Mouse (Mus musculus) mature B cell (primary cell): ENCODE results near the gene Fnbp1.

Source experiments
- in situ Hi-C: fragments of 300-500 bp; cut with MboI; formaldehyde crosslinking; loops from 2 replicates; pipeline ENCODE4 v1.14.3; 2019

The Fnbp1 gene

GRCm38 (mm10) chr2:31067696-31068245, 74.0 kb downstream of the Fnbp1 start:
- in situ Hi-C loops, result no loop called here

DNA sequence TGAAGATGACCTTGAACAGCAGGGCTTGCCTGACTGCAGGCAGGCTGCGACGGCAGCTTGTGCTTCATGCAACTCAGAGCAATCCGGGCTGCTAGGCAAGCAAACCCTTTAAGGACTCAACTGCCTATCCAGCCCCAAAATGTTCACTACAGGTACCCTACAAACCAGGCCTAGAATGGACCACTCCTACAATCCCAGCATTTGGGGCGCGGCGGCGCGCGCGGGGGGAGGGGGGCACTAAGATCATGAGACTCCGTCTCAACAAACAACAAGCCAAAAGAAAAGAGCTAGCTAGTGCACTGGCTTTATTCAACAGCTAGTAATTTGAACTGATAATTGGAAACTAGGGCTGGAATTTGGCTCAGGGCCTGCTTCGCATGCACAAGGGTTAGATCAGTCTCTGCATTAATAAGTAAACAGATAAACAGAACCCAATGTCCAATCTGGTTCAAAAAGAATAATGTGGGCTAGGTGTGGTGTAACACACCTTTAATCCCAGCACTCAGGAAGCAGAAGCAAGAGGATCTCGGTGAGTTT, 74.7 kb downstream of the Fnbp1 start:
- in situ Hi-C loops, result no loop called here

- in situ Hi-C loops, result no loop called here
Measured at GRCm38 (mm10) chr2:31066019-31066789, 75.6 kb downstream of the Fnbp1 start.

DNA sequence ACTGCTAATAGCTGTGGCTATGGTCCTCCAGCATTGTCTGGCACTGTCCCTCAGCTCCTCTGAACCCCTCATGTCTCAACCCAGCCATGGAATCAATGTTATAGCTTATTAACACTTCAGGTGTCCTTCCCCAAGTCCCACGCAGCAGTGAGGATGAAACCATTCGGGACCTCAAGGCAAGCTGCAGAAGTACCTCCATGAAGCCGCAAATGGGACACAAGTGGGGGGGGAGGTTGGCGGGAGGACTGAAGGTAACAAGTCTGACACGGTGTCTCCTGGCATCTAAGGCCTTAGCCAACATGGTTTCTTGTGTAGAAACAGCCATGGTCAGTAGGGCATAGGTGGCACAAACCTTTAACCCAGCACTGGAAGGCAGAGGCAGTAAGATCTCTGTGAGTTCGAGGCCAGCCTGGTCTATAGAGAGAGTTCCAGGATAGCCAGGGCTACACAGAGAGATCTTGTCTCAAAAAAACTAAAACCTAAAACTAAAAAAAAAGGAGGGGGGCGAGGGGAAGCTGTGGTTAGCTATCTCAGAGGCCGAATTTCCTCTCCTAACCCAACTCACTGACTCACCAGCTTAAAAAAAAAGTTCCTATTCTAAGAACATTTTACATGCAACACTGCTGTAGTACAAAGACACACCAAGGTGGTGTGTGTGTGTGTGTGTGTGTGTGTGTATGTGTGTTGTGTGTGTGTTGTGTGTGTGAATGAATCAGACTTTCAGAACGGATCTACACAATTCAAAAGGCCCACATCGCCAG, 79.8 kb downstream of the Fnbp1 start:
- in situ Hi-C loops, result no loop called here

- in situ Hi-C loops, result no loop called here
Measured at GRCm38 (mm10) chr2:31060787-31061730, 80.7 kb downstream of the Fnbp1 start.

DNA sequence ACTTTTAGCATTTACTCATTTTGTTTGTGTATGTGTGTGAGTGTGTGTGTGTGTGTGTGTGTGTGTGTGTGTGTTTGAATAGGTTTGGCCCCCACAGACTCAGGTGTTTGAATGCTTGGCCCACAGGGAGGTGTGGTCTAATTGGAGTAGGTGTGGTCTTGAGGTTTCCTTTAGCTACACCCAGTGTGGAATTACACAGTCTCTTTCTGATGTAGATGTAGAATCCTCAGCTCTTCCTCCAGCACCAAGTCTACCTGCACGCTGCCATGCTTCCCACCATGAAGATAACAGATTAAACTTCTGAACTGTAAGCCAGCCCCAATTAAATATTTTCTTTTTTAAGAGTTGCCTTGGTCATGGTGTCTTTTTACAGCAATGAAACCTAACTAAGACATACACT, 81.5 kb downstream of the Fnbp1 start:
- in situ Hi-C loops, result no loop called here

DNA sequence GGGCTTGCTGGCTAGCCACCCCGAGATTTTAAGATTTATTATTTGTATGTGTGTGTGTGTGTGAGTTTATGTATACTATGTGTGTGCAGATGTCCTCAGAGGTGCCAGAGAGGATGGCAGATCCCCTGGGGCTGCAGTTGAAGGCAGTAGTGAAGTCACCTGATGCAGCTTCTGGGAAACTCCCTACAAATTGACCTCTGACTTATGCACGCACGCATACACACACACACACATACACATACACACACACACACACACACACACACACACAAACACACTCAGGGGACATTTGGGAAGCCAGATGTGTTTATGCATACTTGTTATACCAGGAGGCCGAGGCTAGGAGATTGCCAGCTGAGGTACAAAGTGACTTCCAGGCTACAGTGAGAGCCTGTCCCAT, 83.4 kb downstream of the Fnbp1 start:
- in situ Hi-C loops, result no loop called here

DNA sequence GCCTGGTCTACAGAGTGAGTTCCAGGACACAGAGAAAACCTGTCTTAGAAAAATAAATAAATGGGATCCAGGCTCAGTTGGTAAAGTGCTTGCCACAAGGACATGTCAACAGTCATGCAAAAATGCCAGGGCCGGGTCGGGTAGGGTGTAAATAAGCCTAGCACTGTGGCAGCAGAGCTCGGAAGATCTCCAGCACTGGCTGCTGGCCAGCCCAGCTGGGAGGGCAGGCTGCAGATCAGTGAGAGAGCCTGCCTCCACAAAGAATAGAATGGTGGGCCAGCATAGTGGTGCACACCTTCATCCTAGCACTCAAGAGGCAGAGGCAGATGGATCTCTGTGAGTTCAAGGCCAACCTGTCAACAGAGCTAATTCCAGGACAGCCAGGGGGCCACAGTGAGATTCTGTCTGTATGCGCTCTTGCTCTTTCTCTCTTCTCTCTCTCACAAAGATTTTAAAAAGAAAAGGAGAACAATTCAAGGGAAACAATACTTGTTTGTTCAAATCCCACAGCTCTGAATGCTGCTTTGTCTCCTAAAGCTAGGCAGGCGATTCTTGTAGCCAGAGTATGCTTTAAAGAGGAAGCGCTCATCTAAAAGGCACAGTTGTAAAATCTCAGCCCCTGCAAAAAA, 84.1 kb downstream of the Fnbp1 start:
- in situ Hi-C loops, result no loop called here

GRCm38 (mm10) chr2:31056070-31056469, 85.7 kb downstream of the Fnbp1 start:
- in situ Hi-C loops, result no loop called here

DNA sequence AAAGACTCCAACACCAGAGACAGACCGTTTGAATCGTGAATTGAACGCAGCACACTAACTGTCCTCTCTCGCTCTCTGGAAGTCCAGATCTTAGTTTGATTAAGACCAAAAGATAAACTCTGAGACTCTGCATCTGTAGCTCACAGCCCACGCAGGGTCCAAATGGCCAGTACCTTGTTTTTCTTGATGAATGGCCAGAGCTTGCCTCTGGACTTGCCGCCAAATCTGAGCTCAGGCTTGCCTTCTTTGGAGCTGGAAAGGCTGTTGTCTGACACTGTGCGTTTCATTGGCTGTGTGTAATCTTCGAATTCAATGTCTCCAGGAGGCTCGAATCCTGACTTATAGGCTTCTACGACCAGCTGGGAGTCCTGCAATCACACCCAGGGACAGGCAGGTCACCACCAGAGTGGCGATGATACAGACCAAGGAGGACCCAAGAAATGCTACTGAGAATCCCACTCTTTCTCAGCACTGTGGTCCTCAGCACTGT, 87.9 kb downstream of the Fnbp1 start:
- in situ Hi-C loops, result no loop called here

DNA sequence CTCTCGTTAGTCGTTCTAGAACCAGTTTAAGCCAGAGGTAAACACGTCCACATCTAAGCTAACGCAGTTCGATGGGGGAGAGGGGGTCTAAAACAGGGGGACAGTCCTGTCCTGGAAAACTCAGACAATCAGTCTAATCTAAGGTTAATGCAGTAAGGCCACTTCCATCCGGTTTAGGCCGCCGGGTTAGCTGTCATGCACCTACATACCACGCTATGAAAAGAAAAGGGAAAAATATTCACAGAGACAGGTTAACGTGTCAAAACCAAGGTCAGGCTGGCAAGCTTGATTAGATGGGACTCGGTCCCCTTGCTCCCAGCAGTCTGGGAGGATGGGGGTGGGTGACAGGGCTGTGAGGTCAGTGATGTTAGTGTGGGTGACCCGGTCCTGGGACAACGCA, 88.4 kb downstream of the Fnbp1 start:
- in situ Hi-C loops, result no loop called here

DNA sequence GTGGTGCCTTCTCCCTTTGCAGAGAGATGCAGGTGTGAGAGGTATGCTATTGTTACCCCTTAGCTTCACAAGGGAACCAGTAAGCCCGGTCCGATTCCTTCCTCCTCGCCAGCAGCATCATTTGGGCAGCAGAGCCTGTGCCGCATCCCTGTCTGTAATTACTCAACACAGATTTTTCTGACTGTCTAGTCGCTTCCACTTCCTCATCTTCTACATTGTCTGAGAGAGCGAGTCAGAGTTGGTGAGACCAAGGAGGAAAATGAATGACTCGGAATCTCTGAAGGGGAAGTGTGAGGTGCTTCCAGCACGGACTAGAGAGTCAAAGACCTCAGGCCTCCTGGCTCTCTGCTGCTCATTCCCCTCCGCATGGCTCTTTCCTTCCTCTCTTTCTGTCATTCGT, 89.4 kb downstream of the Fnbp1 start:
- in situ Hi-C loops, result no loop called here

DNA sequence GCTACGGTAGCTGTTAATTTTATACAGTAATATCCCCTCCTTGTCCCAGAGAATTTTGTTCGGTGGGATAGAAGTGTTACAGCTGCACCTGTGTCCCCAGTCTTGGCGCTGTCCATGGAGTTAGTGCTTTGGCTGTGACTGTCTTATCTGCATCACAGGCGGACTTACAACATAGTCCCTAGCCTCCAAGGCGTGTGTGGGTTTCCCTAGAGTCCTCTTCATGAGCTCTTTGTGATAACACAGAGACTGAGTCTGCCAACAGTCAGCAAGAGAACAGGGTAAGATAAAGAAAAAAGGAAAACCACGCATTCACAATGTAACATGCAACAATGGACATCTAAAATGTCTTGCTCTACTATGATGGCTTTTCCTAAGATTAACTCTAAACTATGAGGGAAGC, 93.8 kb downstream of the Fnbp1 start:
- in situ Hi-C loops, result no loop called here

- in situ Hi-C loops, result no loop called here
Measured at GRCm38 (mm10) chr2:31043856-31044255, 98.0 kb downstream of the Fnbp1 start.

- in situ Hi-C loops, result no loop called here
Measured at GRCm38 (mm10) chr2:31042881-31043280, 98.9 kb downstream of the Fnbp1 start.

- in situ Hi-C loops, result no loop called here
Measured at GRCm38 (mm10) chr2:31041386-31041785, 100.4 kb downstream of the Fnbp1 start.

DNA sequence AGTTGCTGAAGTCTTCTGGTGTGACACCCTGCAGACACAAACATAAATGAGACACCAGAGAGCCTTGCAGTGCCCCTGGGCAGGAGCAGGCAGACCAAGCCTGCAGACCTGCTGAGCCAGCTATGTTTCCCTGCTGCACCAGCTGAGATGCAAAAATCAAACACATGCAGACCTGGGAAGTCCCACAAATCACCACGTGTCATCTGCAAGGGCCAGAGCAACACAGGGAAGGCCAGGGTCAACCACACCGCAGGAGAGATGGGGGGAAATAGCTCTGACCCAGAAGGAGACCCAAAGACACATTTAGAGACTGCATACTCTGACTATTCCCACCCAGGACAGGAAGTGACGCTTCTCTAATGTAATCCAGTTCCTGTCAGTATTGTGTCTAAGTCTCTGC, 101.3 kb downstream of the Fnbp1 start:
- in situ Hi-C loops, result no loop called here

DNA sequence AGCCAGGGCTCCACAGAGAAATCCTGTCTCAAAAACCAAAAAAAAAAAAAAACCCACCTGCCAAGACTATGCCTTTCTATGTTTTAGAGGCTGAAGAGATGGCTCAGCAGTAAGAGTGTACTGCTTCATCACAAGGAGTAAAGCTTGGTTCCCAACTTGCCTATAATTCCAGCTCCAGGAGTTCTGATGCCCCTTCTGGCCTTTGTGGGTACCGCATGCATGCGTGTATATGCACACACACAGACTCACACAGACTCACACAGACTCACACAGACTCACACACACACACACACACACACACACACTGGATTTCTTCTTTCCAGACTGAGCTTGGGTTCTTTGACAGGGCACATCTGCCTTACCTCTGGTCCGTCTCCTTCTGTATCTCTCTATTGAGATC, 101.8 kb downstream of the Fnbp1 start:
- in situ Hi-C loops, result no loop called here

DNA sequence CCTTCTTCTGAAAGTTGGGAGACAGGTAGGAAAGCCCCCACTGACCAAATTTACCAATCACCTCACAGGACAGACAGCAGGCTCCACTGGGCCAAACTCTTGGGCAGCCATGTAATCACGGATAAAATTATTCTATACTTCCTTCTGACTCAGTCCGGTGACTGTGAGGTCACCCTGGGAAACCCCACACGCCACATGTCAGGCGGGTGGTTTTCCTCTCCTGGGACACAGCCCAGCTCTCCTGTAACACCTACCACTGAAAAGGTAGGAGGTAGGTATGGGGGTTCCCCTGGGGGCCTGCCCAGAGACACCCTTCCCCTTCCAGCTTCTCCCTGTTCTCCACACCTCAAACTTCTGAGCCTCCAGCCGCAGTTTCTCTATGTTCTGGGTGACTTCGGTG, 105.0 kb downstream of the Fnbp1 start:
- in situ Hi-C loops, result no loop called here

DNA sequence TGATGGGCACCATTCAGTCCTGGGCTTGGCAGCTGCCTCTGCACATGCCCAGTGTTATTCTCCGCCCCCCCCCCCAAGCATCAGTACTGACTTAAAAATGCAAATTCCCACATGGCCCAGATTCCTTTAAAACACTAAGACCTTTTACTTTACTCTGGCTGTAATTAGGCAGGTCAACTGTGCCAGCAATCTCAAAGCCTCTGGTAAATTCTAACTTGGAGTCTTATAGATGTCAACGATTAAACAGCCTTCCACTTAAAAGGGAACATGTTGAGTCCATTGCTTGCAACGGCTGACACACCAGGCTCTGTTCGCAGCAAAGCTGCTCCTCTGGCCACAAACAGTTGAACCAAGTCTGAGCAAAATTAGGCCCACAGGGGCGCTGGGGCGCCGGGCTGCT, 109.8 kb downstream of the Fnbp1 start:
- in situ Hi-C loops, result no loop called here

DNA sequence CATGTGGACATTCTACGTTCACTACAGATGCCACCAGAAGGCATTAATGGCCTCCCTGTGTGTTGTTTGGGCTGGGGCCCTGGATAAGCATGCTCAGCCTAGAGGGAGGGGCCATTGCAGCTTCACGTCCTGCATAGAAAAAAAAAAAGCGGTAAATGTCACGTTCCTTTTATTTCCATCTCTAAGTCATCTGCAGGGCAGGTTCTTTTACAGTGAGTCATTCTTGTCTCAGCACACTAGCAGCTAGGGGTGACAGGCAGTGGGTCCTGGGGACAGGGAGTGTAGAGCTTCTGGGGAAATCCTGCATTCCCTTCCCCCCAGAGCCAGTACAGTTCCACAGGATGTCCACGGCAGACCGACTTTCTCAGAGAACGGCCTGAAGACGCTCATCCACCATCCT, 115.2 kb downstream of the Fnbp1 start:
- in situ Hi-C loops, result no loop called here
